Mouse (Mus musculus): ENCODE measurements around the gene Dgcr2.

DNA sequence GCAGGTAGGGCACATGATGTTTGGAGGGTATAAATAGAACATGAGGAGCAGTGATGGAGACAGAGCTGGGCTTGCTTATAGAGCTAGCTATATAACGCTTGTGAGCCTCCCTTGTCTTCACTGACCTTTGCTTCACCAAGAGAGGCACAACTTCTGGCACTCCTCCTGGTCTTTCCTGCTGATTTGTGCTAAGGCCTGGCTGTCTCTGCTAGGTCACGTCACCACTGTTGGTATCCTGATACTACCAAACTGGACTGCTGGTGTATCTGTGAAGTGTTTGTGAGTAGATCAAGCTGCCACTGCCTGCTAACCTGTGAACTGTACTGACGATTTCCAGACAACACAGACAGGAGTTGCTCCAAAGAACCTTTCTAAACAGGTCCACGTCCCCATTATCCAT, 23.2 kb downstream of the Dgcr2 start:
- TF ChIP-seq GATA1 (IDR thresholded peaks at IDR 0.05; ENCODE audit: borderline replicate concordance, low read length) (no peak), FLI1 (IDR thresholded peaks at IDR 0.05; ENCODE audit: low read length) (no peak)
